Mouse (Mus musculus): ENCODE measurements around the gene Rere. TPM values are rescaled to one million over a fixed set of nuclear protein-coding genes. Genes with fewer than 3 reads are reported as not detected.
A peak's percentile ranks its signal among the peaks of the same experiment; 100 is the strongest.

The Rere gene
- polyA plus RNA-seq, 1 experiment from 2014 or later = 27.2 TPM

- no peak overlapping the region for H3K4me2 ChIP-seq (replicated peaks)
- H3K27ac ChIP-seq (replicated peaks) = no peak overlapping the region
- 72% methylated on average over 4 of the region's 4 CpGs for WGBS
- no peaks in the 10 kb centered on the region for H3K9me3 ChIP-seq (replicated peaks)
- no peak for ATAC-seq (ENCODE audit: insufficient number of reproducible peaks, low FRiP score, low TSS enrichment, low read depth)
- 0 out of 2 replicates have a peak, but pooled peaks cover 7% of the 10 kb centered on the region for H3K4me1 ChIP-seq
- no peak overlapping the region for H3K4me3 ChIP-seq (replicated peaks)
- H3K27me3 ChIP-seq = no peaks in the 10 kb centered on the region
- peaks cover 16% of the 10 kb centered on the region for H3K36me3 ChIP-seq
- H3K9ac ChIP-seq = no peak overlapping the region
Measured at GRCm38 (mm10) chr4:150624933-150625332, 343.5 kb downstream of the Rere start.

DNA sequence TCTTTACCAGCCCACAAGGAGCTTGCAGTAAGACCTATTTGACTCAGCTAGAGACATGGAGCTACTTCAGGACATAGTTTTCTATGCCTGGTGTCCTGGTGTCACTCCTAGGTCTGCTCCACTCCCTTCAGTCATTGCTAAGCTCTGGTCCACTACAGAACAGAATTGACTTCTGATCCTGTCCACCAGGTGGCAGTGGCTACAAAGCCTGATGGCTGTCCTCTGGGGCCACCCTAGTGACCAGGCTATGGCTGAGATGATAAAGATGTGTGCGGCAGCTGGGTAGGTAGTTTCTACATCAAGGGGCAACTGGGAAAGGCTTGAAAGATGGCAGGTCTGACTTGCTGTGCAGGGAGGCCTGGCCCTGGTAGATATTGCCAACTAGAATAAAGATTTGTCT, 344.0 kb downstream of the Rere start:
- Histone ChIP-seq H3K4me3 (replicated peaks) (no peak overlapping the region), H3K9ac (no peak overlapping the region), H3K4me1 (0 out of 2 replicates have a peak, but pooled peaks cover 7% of the 10 kb centered on the region), H3K27me3 (no peaks in the 10 kb centered on the region), H3K27ac (replicated peaks) (no peak overlapping the region), H3K4me2 (replicated peaks) (no peak overlapping the region), H3K36me3 (peaks cover 13% of the 10 kb centered on the region), H3K9me3 (replicated peaks) (no peaks in the 10 kb centered on the region)
- 45% methylated on average over 1 of the region's 1 CpGs for WGBS
- ATAC-seq (ENCODE audit: insufficient number of reproducible peaks, low FRiP score, low TSS enrichment, low read depth) = no peak

DNA sequence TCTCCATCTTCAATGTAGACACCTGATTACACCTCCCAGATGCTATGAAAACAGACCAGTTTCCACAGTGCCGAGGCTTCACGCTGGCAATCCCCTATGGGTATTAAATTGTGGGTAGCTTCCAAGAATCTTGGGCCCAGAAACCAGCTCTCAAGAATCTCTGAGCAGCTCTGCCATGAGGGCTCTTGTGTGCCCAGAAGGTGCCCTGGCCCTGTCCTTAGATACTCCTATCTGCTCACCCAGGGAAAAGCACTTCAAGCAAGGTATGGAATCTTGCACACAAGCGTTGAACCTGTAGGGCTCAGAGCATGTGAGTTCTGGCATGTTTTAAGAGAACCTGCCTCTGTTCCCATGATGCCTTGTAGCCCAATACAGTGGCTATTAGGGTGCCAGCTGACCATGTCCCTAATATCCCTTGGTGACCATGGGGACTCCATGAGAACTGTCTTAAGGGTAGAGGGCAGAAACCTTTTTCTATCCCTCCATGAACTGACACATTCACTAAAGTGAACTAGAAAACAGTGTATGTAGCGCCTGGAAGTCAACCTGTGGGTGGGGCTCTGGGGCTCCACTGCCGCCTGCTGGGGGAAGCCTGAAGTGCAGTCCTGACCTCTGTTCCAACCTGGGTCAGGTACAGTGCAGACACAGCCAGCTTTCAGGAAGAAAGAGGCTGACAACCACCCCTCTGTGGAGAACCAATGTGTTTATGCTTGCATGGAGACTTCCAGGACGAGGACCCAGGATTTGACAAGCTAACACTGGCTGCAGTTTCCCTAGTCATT, 344.7 kb downstream of the Rere start:
- Histone ChIP-seq H3K27me3 (no peaks in the 10 kb centered on the region), H3K4me1 (0 out of 2 replicates have a peak, but pooled peaks cover 7% of the 10 kb centered on the region), H3K4me2 (replicated peaks) (no peak overlapping the region), H3K9me3 (replicated peaks) (no peaks in the 10 kb centered on the region), H3K9ac (no peak overlapping the region), H3K36me3 (peaks cover 13% of the 10 kb centered on the region), H3K4me3 (replicated peaks) (no peak overlapping the region), H3K27ac (replicated peaks) (no peak overlapping the region)
- ATAC-seq (ENCODE audit: insufficient number of reproducible peaks, low FRiP score, low TSS enrichment, low read depth) = no peak
- 40% methylated on average over 6 of the region's 6 CpGs for WGBS

- Histone ChIP-seq H3K9me3 (replicated peaks) (no peaks in the 10 kb centered on the region), H3K9ac (no peak overlapping the region), H3K4me2 (replicated peaks) (no peak overlapping the region), H3K27ac (replicated peaks) (no peak overlapping the region), H3K4me1 (0 out of 2 replicates have a peak, but pooled peaks cover 7% of the 10 kb centered on the region), H3K36me3 (no peaks in the 10 kb centered on the region), H3K4me3 (replicated peaks) (no peak overlapping the region), H3K27me3 (no peaks in the 10 kb centered on the region)
- no peak for ATAC-seq (ENCODE audit: insufficient number of reproducible peaks, low FRiP score, low TSS enrichment, low read depth)
- 83% methylated on average over 11 of the region's 11 CpGs for WGBS
Measured at GRCm38 (mm10) chr4:150629266-150629665, 347.8 kb downstream of the Rere start.

DNA sequence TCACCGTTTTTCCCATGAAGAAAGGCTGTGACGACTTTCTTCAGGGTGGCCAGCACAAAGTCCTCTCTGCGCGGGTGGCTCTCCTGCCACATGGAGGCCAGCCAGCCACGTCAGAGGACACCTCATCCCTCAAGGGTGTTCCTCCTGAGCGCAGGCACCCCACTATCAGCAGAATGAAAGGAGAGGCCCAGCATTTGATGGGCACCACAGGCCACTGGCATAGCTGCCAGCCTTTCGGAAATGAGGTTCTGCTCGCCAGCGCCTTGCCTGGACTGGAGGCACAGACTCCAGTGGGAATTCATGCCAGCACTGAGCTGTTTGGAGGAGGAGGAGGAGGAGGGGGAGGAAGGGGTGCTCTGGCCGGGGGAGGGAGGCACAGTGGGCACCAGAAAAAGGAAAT, 354.1 kb downstream of the Rere start:
- 80% methylated on average over 10 of the region's 10 CpGs for WGBS
- ATAC-seq (ENCODE audit: insufficient number of reproducible peaks, low FRiP score, low TSS enrichment, low read depth) = no peak
- H3K36me3 ChIP-seq = no peaks in the 10 kb centered on the region
- no peak overlapping the region for H3K9ac ChIP-seq
- H3K4me1 ChIP-seq = no peaks in the 10 kb centered on the region
- no peaks in the 10 kb centered on the region for H3K9me3 ChIP-seq (replicated peaks)
- H3K4me3 ChIP-seq (replicated peaks) = no peak overlapping the region
- H3K4me2 ChIP-seq (replicated peaks) = no peak overlapping the region
- no peak overlapping the region for H3K27ac ChIP-seq (replicated peaks)
- no peaks in the 10 kb centered on the region for H3K27me3 ChIP-seq

- 84% methylated on average over 6 of the region's 6 CpGs for WGBS
- no peak for ATAC-seq (ENCODE audit: insufficient number of reproducible peaks, low FRiP score, low TSS enrichment, low read depth)
- Histone ChIP-seq H3K4me2 (replicated peaks) (no peak overlapping the region), H3K9ac (no peak overlapping the region), H3K27me3 (no peaks in the 10 kb centered on the region), H3K27ac (replicated peaks) (no peak overlapping the region), H3K36me3 (no peaks in the 10 kb centered on the region), H3K4me3 (replicated peaks) (no peak overlapping the region), H3K4me1 (no peaks in the 10 kb centered on the region), H3K9me3 (replicated peaks) (no peaks in the 10 kb centered on the region)
Measured at GRCm38 (mm10) chr4:150636635-150637034, 355.2 kb downstream of the Rere start.

GRCm38 (mm10) chr4:150644299-150644698, 362.9 kb downstream of the Rere start:
- no peak overlapping the region for H3K4me2 ChIP-seq (replicated peaks)
- no peaks in the 10 kb centered on the region for H3K4me1 ChIP-seq
- no peak overlapping the region for H3K9ac ChIP-seq
- H3K9me3 ChIP-seq (replicated peaks) = no peaks in the 10 kb centered on the region
- no peak overlapping the region for H3K4me3 ChIP-seq (replicated peaks)
- 87% methylated on average over 9 of the region's 9 CpGs for WGBS
- H3K27ac ChIP-seq (replicated peaks) = no peak overlapping the region
- no peaks in the 10 kb centered on the region for H3K36me3 ChIP-seq
- ATAC-seq (ENCODE audit: insufficient number of reproducible peaks, low FRiP score, low TSS enrichment, low read depth) = no peak
- H3K27me3 ChIP-seq = no peaks in the 10 kb centered on the region

GRCm38 (mm10) chr4:150649327-150649726, 367.9 kb downstream of the Rere start:
- Histone ChIP-seq H3K4me2 (replicated peaks) (no peak overlapping the region), H3K36me3 (no peaks in the 10 kb centered on the region), H3K9me3 (replicated peaks) (no peaks in the 10 kb centered on the region), H3K27ac (replicated peaks) (no peak overlapping the region), H3K4me1 (peaks cover 10% of the 10 kb centered on the region; the same call in 1 of the 2 replicates), H3K9ac (no peak overlapping the region), H3K27me3 (peaks cover 17% of the 10 kb centered on the region), H3K4me3 (replicated peaks) (no peak overlapping the region)
- WGBS = 80% methylated on average over 5 of the region's 5 CpGs
- no peak for ATAC-seq (ENCODE audit: insufficient number of reproducible peaks, low FRiP score, low TSS enrichment, low read depth)

- WGBS = 8% methylated on average over 41 of the region's 41 CpGs
- H3K4me3 ChIP-seq (replicated peaks) = peak within 1 kb of the TSS; percentile 32
- no peak within 1 kb of the TSS for H3K9ac ChIP-seq
Measured at GRCm38 (mm10) chr4:150651390-150652277, 370.2 kb downstream of the Rere start, which contains the start of gene Slc45a1. Gene Slc45a1, minus strand, starts transcription at chr4:150652174.

DNA sequence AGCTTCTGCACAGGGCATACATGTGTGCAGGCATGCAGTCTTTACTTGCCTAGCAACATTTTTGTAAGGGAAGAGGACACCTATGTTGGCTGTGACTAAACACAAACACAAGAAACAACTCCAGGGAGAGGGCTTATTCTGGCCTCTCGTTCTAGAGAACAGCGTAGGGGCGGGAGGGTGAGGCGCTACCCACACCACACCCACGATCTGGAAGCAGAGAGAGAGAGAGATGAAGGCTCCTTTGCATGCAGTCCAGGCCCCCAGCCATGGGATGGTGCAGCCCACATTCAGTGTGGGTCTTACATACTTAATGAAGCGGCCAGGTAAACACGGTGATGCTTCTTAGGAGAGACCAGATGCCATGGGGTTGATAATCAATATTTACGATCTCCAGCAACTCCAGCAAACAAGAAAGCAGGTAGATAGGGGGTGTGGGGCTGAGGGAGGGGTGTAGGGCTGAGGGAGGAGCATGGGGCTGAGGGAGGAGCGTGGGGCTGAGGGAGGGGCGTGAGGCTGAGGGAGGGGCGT, 371.7 kb downstream of the Rere start:
- no peak overlapping the region for H3K9ac ChIP-seq
- H3K4me2 ChIP-seq (replicated peaks) = no peak overlapping the region
- no peak for ATAC-seq (ENCODE audit: insufficient number of reproducible peaks, low FRiP score, low TSS enrichment, low read depth)
- no peaks in the 10 kb centered on the region for H3K9me3 ChIP-seq (replicated peaks)
- no peak overlapping the region for H3K27ac ChIP-seq (replicated peaks)
- peaks cover 21% of the 10 kb centered on the region for H3K27me3 ChIP-seq
- 36% methylated on average over 11 of the region's 11 CpGs for WGBS
- H3K36me3 ChIP-seq = no peaks in the 10 kb centered on the region
- H3K4me3 ChIP-seq (replicated peaks) = no peak overlapping the region
- H3K4me1 ChIP-seq = peaks cover 13% of the 10 kb centered on the region; the same call in 1 of the 2 replicates

More at GRCm38 (mm10) chr4:150651390-150652277, 370.2 kb downstream of the Rere start, which contains the start of gene Slc45a1:
- Histone ChIP-seq H3K4me2 (replicated peaks) (peak within 1 kb of the TSS; percentile 51), H3K27me3 (peaks cover 21% of the 10 kb centered on the region), H3K36me3 (no peaks in the 10 kb centered on the region), H3K9me3 (replicated peaks) (no peaks in the 10 kb centered on the region), H3K27ac (replicated peaks) (no peak within 1 kb of the TSS), H3K4me1 (peaks cover 13% of the 10 kb centered on the region; the same call in 1 of the 2 replicates)
- no peak for ATAC-seq (ENCODE audit: insufficient number of reproducible peaks, low FRiP score, low TSS enrichment, low read depth)

GRCm38 (mm10) chr4:150655989-150656388, 374.5 kb downstream of the Rere start:
- no peak overlapping the region for H3K4me3 ChIP-seq (replicated peaks)
- H3K27ac ChIP-seq (replicated peaks) = no peak overlapping the region
- 4% methylated on average over 17 of the region's 17 CpGs for whole genome bisulfite sequencing
- H3K9me3 ChIP-seq (replicated peaks) = no peaks in the 10 kb centered on the region
- no peak overlapping the region for H3K9ac ChIP-seq
- H3K4me2 ChIP-seq (replicated peaks) = peak overlapping the region; percentile 24; the same call in 1 of the 2 replicates
- H3K36me3 ChIP-seq = no peaks in the 10 kb centered on the region
- no peak for ATAC-seq (ENCODE audit: insufficient number of reproducible peaks, low FRiP score, low TSS enrichment, low read depth)
- H3K27me3 ChIP-seq = peaks cover 21% of the 10 kb centered on the region
- H3K4me1 ChIP-seq = peaks cover 18% of the 10 kb centered on the region
